Mouse (Mus musculus) yolk sac, embryonic 10.5 days (tissue): ENCODE data around the gene Ccin.

Experiments
- DNase-seq: peaks from one replicate; pipeline ENCODE4 v3.0.0-alpha.2; 2017; ENCODE audit warnings: low spot score

The Ccin gene

DNA sequence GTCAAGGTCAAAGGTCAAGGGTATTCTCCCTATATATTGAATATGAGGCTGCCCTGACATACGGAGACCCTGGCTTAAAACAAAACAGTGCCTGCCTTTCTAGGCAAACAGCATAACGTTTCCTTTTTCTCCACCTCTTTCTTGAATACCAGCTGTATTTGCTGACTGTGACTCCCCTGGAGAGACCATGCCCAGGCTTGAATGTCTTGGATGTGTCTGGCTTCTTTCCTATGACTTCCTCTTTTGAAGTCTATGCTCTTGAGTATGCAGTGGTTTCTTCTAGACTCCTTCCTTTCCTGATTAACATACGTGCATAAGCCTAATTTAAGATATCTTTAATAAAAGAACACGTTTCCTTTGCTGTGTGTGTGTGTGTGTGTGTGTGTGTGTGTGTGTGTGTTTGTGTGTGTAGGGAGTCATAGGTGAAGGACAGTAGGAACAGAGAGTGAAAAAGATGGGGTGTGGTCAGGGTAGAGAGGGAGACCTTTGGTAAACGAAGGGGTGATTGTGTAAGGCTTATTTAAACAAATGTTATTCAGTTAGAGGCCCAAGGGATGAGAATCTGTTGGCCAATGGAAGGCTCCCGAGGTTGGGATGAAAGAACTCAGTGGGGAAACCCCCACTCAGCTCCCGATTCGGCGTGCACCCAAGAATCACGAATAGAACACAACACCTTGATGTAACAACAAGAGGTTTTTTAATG, 8.2 kb upstream of the Ccin start:
- DNase-seq, result no peak

- DNase-seq, result no peak
Observed at GRCm38 (mm10) chr4:43976223-43976740, 7.0 kb upstream of the Ccin start.

GRCm38 (mm10) chr4:43978521-43979443, 4.5 kb upstream of the Ccin start:
- no peak for DNase-seq

DNA sequence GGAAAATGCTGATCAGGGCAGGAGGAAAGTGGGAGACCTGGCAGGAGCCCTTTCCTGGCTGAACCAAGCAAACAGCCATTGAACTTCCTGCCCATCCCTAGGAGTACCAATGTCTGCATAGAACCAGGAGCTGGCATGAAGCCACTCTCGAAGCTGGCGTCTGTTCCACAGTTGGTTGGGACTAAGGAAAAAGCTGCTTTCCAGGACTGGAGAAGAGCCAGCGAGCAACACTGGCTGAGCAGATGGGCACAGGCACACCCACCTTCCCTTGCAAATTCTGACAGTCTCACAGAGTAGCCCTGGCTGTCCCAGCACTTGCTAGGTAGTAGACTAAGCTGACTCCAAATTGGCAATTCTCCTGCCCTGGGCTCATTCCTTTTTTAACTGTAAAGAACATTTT, 3.5 kb upstream of the Ccin start:
- no peak for DNase-seq

GRCm38 (mm10) chr4:43980236-43980635, 3.0 kb upstream of the Ccin start:
- no peak for DNase-seq

GRCm38 (mm10) chr4:43980846-43981245, 2.4 kb upstream of the Ccin start:
- no peak for DNase-seq

- no peak for DNase-seq
Observed at GRCm38 (mm10) chr4:43981251-43981650, 2.0 kb upstream of the Ccin start.

GRCm38 (mm10) chr4:43982053-43982732, 1.1 kb upstream of the Ccin start:
- DNase-seq, result peak; percentile 85

DNA sequence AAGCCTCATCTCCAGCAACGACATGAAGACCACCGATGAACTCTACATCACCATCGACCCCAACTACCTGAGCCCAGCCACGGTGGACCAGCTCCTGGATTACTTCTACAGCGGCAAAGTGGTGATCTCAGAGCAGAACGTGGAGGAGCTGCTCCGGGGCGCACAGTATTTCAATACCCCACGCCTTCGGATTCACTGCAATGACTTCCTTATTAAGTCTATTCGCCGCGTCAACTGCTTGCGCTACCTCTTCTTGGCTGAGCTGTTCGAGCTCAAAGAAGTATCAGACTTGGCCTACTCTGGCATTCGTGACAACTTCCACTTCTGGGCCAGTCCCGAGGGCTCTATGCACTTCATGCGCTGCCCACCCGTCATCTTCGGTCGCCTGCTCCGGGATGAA, 473 bp downstream of the Ccin start:
- DNase-seq, result no peak

- DNase-seq, result no peak
Observed at GRCm38 (mm10) chr4:43984326-43984725, 1.0 kb downstream of the Ccin start.

DNA sequence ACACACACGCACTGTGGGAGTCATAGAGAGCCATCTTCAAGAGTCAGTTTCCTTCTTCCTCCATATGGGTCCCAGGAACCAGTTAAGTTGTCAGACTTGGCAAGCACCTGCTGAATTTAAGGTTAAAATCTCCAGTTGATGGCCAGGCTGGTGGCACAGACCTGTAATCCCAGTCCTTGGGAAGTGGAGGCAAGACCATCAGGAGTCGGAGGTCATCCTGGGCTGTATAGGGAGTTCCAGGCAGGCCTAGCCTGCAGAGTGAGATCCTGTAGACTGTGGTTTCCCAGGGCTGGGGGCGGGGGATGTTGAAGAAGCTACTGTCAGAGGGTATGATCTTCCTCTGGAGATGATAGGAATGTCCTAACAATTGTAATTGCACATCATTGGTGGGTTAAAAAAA, 5.7 kb downstream of the Ccin start:
- DNase-seq, result no peak

DNA sequence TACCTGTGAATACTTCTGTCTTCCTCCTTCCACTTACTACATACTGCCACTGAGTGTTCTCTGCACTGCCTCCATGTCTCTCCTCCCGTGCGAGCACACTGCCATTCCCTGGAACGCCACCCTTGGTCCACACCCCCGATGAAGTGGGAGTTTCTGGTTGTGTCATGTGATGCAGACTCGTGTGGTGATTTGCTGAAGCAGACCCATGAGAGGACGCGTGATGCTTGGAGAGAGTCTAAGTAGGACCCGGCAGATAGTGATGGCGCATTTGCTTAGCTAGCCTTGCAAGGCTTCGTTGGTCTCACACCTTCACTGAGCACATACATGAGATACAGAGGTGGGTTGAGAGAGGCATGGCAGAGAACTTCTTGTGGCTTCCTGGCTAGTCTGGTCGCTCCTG, 9.8 kb downstream of the Ccin start:
- no peak for DNase-seq

- no peak for DNase-seq
Observed at GRCm38 (mm10) chr4:43994342-43994741, 11.1 kb downstream of the Ccin start.

- no peak for DNase-seq
Observed at GRCm38 (mm10) chr4:44003622-44004021, 20.3 kb downstream of the Ccin start.

GRCm38 (mm10) chr4:44004126-44004525, 20.8 kb downstream of the Ccin start, which contains the start of gene Clta:
Gene Clta (plus strand): TSS chr4:44004452.
- DNase-seq, result peak; percentile 25

DNA sequence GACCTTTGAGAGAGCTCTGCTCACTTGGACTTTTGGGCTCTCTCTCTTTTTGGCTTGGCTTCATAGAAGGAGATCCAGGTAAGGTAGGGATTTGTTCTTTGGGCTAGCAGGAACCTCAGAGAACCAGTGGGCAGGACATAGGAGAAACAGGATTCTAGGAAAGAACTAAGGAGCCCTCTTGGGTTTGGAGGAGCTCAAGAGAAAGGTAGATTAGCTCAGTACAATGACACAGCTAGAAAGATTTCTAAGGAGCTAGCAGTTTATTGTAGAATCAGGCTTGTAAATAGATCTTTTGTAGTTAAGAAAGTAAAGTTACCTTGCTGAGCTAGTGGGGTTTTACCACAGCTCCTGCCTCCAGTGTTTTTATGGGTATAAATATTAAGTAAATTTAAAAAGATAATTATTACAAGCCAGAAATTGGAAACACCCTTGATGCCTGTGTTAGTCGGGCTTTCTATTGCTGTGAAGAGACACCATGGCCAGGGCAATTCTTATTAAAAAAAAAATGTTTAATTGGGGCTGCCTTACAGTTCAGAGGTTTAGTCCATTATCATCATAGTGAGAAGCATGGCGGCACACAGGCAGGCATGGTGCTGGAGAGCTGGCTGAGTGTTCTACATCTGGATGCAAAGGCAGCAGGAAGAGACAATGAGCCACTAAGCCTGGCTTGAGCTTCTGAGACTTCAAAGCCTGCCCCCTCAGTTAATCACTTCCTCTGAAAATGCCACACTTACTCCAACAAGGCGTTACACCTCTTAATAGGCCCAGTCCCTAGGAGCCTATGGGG, 21.5 kb downstream of the Ccin start:
- DNase-seq, result no peak

DNA sequence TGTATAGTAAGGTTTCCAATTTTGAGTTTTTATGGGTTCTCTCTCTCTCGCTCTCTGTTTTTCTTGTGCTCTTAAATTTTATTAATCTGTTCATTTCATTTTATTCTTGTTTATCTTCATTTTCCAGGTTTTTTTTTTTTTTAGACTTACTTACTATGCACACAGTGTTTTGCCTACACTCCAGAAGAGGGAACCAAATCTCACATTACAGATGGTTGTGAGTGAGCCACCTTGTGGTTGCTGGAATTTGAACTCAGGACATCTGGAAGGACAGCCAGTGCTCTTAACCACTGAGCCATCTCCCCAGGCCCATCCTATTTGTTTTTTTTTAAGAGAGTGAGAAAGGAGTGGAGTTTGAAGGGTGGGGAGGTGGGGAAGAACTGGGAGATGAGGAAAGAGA, 26.9 kb downstream of the Ccin start:
- DNase-seq, result no peak

GRCm38 (mm10) chr4:44010893-44011292, 27.6 kb downstream of the Ccin start:
- no peak for DNase-seq

DNA sequence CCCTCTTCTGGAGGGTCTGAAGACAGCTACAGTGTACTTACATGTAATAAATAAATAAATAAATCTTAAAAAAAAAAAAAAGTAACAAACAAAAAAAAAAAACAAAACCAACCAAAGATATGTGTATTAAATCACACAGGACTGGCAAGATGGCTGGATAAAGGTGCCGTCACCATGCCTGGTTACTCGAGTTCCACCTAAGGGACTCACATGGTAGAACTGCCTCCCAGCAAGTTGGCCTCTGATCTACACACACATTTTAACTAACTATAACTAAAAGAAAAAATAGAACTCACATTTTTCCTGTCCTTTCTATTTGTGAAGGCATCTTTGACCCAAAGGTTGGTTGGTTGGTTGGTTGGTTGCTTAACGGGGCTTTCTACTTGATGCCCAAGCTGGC, 28.5 kb downstream of the Ccin start:
- DNase-seq, result no peak

GRCm38 (mm10) chr4:44012376-44013367, 29.4 kb downstream of the Ccin start:
- DNase-seq, result peak; percentile 94
